Mouse (Mus musculus) naive thymus-derived CD4-positive, alpha-beta T cell, adult 2 months (primary cell): ENCODE data around the gene Tuft1.
A peak's percentile ranks its signal among the peaks of the same experiment; 100 is the strongest.

Experiments
- DNase-seq: peaks from one replicate; pipeline ENCODE4 v3.0.0-alpha.2; 2011; ENCODE audit warnings: low read depth

Tuft1 gene

GRCm38 (mm10) chr3:94595871-94596287 is 62.8 kb downstream of the Tuft1 start:
- DNase-seq: no peak

- DNase-seq: peak; percentile 28
Observed at GRCm38 (mm10) chr3:94591066-94591465, 67.6 kb downstream of the Tuft1 start.

- DNase-seq: no peak
Observed at GRCm38 (mm10) chr3:94587962-94588361, 70.7 kb downstream of the Tuft1 start.

GRCm38 (mm10) chr3:94582944-94583343 is 75.7 kb downstream of the Tuft1 start:
- DNase-seq: no peak

- DNase-seq: peak; percentile 88
Observed at GRCm38 (mm10) chr3:94582456-94582891, 76.2 kb downstream of the Tuft1 start, which contains the start of gene Snx27. Gene Snx27 (minus strand): TSS chr3:94582716.

GRCm38 (mm10) chr3:94581793-94582455 is 76.7 kb downstream of the Tuft1 start:
- DNase-seq: no peak

GRCm38 (mm10) chr3:94581138-94581780 is 77.4 kb downstream of the Tuft1 start:
- DNase-seq: peak; percentile 30

- no peak for DNase-seq
Observed at GRCm38 (mm10) chr3:94574506-94574905, 84.2 kb downstream of the Tuft1 start.

GRCm38 (mm10) chr3:94567242-94567641 is 91.4 kb downstream of the Tuft1 start:
- DNase-seq: no peak

- DNase-seq: no peak
Observed at GRCm38 (mm10) chr3:94565557-94565956, 93.1 kb downstream of the Tuft1 start.

GRCm38 (mm10) chr3:94565127-94565526 is 93.5 kb downstream of the Tuft1 start:
- no peak for DNase-seq

- no peak for DNase-seq
Observed at GRCm38 (mm10) chr3:94564356-94565010, 94.2 kb downstream of the Tuft1 start.

- no peak for DNase-seq
Observed at GRCm38 (mm10) chr3:94563163-94563562, 95.5 kb downstream of the Tuft1 start.
